Mouse (Mus musculus): ENCODE data around the gene Ninj1.

The Ninj1 gene

DNA sequence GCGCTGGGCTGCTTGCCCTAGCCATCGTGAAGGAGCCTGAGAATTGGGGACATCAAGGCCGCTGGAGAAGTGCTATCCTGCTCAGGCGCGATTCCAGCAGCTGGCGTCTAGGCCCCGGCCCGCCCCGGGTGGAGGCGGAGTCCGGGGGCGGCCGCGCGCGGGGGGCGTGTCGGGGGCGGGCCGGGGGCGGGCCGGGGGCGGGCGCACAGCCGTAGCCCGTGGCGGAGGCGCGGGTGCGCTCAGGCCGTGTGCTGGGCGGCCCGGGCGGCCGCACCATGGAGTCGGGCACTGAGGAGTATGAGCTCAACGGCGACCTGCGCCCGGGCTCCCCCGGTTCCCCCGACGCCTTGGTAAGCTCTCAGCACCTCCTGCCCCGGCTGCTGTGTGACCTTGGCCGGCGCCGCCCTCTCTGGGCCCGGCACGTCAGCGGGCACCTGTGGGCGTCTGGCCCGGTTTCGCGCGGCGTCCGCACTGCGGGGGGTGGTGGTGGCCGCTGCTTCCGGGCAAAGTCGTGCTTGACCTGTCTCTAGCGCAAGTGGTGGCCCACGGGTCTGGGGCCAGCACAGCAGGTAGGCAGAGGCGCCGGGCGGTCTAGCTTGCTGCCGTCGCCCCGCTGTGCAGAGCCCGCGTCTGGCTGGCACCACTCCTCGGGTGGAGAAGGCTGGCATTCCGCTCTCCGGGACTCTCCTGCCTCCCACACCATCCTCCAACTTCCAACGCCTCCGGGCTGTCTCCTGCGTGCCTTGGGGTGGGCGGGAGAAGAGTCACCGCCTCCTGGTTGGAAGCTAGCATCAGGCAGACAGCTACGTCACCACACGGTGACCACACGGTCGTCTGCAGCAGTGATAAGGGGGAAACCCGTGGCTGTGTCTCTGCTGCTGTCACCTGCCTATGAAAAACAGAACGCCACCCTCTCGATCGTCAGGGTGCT lies at the start of gene Ninj1:
Gene Ninj1, plus strand, starts transcription at position 198 of the 931 bp plus-strand sequence.
- peak; percentile 63 for DNase-seq (ENCODE audit: low read depth, low spot score)

GRCm38 (mm10) chr13:49140567-49140966 lies 46.7 kb upstream of the Ninj1 start:
- no peak for DNase-seq (ENCODE audit: low read depth, low spot score)

DNA sequence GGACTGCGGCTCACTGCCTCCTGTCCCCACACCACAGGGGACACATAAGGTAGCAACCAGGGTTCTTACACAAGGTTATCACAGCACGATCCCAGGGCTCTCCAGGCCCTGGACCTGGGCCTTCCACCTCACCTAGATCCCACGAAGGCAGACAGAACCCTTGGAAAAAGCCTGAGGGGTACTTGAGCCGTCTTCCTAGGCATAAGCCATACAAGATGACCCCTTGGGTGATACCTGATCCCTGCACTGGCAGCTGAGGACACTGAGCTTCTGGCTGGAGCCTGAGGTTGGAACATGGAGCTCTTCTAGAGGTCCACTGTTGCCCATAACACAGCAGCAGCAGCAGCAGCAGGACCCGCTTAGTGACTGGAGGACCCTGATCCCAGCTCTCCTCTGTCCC lies 44.9 kb upstream of the Ninj1 start:
- no peak for DNase-seq (ENCODE audit: low read depth, low spot score)

DNA sequence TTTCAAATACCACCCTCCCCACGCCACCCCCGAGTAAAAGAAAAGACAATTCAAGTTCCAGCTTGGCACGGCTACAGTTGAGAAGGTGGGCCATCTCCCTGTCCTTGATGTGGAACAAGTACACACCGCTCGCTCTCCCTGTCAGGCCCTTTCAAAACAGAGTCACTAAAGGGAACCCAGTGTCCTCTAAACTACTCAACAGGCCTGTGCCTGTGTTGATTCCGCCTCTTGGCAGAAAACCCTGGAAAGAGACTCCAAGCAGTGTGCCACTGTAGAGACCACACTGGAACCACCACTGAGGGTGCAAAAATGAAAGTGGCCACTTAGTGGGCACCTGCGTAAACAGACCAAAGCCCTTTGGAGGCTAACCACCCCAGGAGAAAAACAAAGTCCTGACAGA lies 44.0 kb upstream of the Ninj1 start:
- DNase-seq (ENCODE audit: low read depth, low spot score) = no peak

- DNase-seq (ENCODE audit: low read depth, low spot score) = no peak
These were observed 42.8 kb upstream of the Ninj1 start for GRCm38 (mm10) chr13:49144451-49144850.

GRCm38 (mm10) chr13:49145396-49145795 lies 41.9 kb upstream of the Ninj1 start:
- no peak for DNase-seq (ENCODE audit: low read depth, low spot score)

DNA sequence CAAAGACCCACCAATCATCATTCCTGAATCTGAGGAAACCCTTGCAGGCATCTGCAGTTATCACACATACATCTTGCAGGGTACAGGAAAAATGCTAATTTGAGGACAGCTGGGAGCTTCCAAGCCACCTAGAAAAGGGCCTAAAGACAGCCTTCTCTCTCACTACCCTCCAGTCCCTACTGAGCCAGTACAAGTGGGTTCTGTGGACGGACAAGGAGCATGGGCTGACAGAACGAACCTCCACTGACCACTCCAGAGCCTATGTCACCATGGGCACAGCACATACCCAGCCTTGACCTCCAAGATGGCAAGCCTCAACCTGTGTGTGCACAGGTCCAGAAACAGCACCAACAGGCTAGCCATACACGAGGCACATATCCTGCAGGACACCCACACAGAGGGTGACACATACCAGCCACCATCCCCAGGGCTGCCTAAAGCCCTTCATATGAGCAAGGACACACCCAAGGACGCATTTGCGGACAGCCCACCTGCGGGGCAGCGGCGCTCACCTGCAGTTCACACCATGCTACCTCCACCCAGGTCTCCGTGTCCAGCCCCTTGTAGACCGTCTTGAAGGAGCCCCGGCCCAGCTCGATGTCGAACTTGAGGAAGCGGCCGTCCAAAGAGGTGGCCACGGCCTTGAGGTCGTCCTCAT lies 41.1 kb upstream of the Ninj1 start:
- no peak for DNase-seq (ENCODE audit: low read depth, low spot score)

DNA sequence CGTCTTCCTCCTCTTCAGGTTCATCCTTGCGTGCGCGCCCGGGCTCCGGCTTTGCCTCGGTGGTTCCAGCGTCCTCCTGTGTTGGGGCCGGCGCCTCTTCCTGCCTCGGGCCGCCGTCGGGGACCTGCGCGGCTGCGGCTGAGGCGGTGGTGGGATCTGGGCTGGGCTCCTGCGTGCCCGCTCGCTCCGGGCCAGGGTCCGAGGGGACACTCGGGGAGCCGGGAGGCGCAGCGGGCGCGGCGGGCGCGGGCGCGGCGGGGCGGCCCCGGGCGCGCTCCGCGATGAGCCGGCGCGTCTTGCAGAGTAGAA lies 40.6 kb upstream of the Ninj1 start:
- no peak for DNase-seq (ENCODE audit: low read depth, low spot score)

- peak; percentile 12 for DNase-seq (ENCODE audit: low read depth, low spot score)
These were observed 40.1 kb upstream of the Ninj1 start for GRCm38 (mm10) chr13:49147007-49147857.

GRCm38 (mm10) chr13:49147858-49148226 lies 39.4 kb upstream of the Ninj1 start, which contains the start of gene Wnk2:
Gene Wnk2, minus strand, starts transcription at chr13:49148014.
- peak; percentile 61 for DNase-seq (ENCODE audit: low read depth, low spot score)

DNA sequence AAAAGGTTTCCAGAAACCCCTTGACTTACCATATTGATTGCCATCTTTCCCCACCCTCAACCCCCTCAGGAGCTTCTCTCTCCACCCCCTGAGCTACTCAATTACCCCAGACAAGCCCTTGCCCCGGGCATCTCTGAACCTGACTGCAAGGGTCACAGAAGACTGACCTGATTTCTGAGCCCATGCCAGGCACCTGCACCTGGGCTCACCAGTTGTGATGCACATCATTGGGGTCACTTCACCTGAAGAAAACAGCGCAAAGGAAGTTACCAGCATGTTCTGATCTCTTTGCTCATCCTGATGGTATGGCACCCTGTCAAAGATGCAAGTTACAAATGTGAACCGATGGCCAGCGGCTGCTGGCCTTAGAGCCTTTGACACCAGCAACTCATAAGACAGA lies 38.6 kb upstream of the Ninj1 start:
- DNase-seq (ENCODE audit: low read depth, low spot score) = no peak

DNA sequence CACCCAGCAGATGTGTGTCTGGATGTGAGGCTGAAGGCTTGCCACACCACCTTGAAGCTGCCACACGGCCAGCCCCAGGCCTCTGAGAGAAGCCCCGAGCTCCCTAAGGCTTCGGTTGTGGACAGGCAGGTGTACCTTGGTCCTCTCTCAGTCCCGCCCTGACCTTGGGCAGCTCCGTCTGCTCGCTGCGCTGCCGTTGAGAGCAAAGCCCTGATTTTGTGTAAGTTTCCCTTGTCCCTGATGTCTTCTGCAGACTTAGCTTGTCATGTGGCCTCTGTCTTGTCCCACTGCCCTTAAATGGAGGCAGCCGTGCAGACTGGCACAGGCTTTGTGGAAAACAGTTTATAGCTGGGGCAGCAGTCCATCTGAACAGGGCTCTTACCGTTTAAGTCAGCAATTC lies 33.3 kb upstream of the Ninj1 start:
- DNase-seq (ENCODE audit: low read depth, low spot score) = no peak

- no peak for DNase-seq (ENCODE audit: low read depth, low spot score)
These were observed 32.7 kb upstream of the Ninj1 start for GRCm38 (mm10) chr13:49154621-49155020.

- DNase-seq (ENCODE audit: low read depth, low spot score) = peak; percentile 38
These were observed 30.6 kb upstream of the Ninj1 start for GRCm38 (mm10) chr13:49156645-49157044.

- no peak for DNase-seq (ENCODE audit: low read depth, low spot score)
These were observed 29.1 kb upstream of the Ninj1 start for GRCm38 (mm10) chr13:49158040-49158713.

DNA sequence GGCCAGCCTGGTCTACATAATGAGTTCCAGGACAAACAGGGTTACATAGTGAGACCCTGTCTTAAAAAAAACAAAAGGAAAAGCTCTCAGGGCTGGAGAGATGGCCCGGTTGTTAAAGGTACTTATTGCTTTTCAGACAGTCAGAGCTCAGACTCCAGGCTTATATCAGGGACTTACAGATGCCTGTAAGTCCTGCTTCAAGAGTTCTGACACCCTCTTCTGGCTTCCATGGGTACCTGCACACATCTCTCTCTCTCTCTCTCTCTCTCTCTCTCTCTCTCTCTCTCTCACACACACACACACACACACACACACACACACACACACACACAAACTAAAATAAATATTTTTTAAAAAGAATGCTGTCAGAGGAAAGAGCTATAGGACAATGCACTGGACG lies 26.0 kb upstream of the Ninj1 start:
- DNase-seq (ENCODE audit: low read depth, low spot score) = no peak

GRCm38 (mm10) chr13:49162722-49163121 lies 24.6 kb upstream of the Ninj1 start:
- no peak for DNase-seq (ENCODE audit: low read depth, low spot score)

DNA sequence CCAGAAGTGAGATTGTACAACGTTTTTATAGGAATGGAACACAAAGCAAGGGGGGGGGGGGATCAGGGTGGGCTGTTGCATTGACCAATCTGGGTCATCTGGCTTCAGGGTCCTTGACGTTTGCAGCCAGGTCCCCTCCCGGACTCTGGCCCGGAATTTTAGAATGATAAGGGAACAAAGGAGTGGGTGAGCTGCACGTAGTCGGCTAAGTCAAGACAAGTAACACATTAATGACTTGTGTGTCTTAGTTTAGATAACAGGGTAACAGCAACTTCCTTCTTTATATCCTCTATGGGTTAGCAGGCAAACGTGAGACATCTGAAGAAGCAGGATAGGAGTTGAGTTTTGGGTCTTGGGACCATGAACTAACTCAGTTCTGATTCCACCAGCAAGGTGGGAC lies 23.6 kb upstream of the Ninj1 start:
- no peak for DNase-seq (ENCODE audit: low read depth, low spot score)

GRCm38 (mm10) chr13:49167081-49167480 lies 20.2 kb upstream of the Ninj1 start:
- no peak for DNase-seq (ENCODE audit: low read depth, low spot score)

DNA sequence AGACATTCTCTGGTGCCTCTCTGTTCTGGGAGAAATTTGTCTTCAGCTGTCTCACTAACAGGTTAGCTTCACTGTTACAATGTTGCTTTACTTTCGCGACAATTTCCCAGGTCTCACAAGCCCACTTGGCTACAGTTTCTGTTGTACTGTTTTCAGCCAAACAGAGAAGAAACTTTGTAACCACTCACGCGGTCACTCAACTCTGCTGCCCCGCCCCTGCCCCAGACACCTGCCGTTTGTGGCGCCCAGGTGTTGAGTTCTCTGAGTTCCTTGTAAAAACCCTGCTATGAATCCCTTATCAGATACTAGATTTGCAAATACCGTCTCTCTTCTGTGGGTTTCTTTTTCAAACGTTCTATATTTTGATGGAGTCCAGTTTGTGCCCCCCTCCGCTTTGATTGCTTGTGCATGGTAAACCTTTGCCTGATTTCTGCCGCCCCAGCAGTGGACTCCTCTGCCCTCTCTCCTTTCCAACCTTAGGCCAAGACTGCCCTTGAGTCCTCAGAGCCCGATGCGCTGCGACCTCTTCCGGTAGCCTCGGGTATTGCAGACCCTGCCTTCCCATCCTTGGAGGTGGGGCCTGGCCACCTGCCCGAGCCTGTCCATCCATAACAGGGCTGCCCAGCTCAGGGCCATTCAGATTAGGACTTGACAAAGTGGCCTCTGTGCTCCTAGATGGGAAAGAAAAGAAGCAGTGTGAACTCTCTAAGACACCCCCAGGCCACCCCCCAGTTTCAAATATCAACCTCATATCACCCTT lies 17.7 kb upstream of the Ninj1 start:
- DNase-seq (ENCODE audit: low read depth, low spot score) = peak; percentile 66

GRCm38 (mm10) chr13:49170623-49171022 lies 16.7 kb upstream of the Ninj1 start:
- no peak for DNase-seq (ENCODE audit: low read depth, low spot score)

All from ES-CJ7 (cell line).